Mouse (Mus musculus) stomach, postnatal 0 days (tissue): ENCODE measurements around the gene Ogn. TPM values are rescaled to one million over a fixed set of nuclear protein-coding genes. Genes with fewer than 3 reads are reported as not detected.

ENCODE experiments used
- ATAC-seq: fragments of 200-750 bp; cut with Nextera tagmentation; 2 replicates; pipeline ENCODE4 v1.8.0; 2017; ENCODE audit not compliant: low FRiP score, low TSS enrichment
- DNase-seq: peaks from one replicate; pipeline ENCODE4 v3.0.0-alpha.2; 2016; ENCODE audit warnings: low spot score
- H3K27ac ChIP-seq: fragments of 300-500 bp; sonication (generic); replicated peaks from 2 replicates; pipeline ENCODE4 v1.5.1; 2014; ENCODE audit warnings: mild to moderate bottlenecking, control low read depth
- H3K27me3 ChIP-seq: fragments of 300-500 bp; sonication (generic); 2 replicates; pipeline ENCODE4 v1.6.1; 2014; ENCODE audit warnings: low read length; ENCODE audit not compliant: control insufficient read depth, insufficient read depth
- H3K36me3 ChIP-seq: fragments of 300-500 bp; sonication (generic); 2 replicates; pipeline ENCODE4 v1.6.1; 2014; ENCODE audit warnings: low read length, mixed read lengths; ENCODE audit not compliant: control insufficient read depth, insufficient read depth
- H3K4me1 ChIP-seq: fragments of 300-500 bp; sonication (generic); replicated peaks from 2 replicates; pipeline ENCODE4 v1.6.1; 2014; ENCODE audit warnings: antibody characterized with exemption; ENCODE audit not compliant: control insufficient read depth, insufficient read depth
- H3K4me2 ChIP-seq: fragments of 300-500 bp; sonication (generic); replicated peaks from 2 replicates; pipeline ENCODE4 v1.6.1; 2014; ENCODE audit warnings: low read depth, mild to moderate bottlenecking, control low read depth, moderate library complexity
- H3K4me3 ChIP-seq: fragments of 300-500 bp; sonication (generic); 2 replicates; pipeline ENCODE4 v1.5.1; 2014; ENCODE audit warnings: low read depth, low read length, control low read depth
- H3K9ac ChIP-seq: fragments of 300-500 bp; sonication (generic); 2 replicates; pipeline ENCODE4 v1.6.1; 2014; ENCODE audit warnings: mild to moderate bottlenecking, low read length, control low read depth, mixed read lengths
- H3K9me3 ChIP-seq: fragments of 300-500 bp; sonication (generic); 2 replicates; pipeline ENCODE4 v1.6.1; 2016; ENCODE audit warnings: low read length; ENCODE audit not compliant: control insufficient read depth
- CTCF ChIP-seq: IDR thresholded peaks from 2 replicates; pipeline ENCODE4 v1.5.1; 2016; ENCODE audit warnings: antibody characterized with exemption, low read depth, mild to moderate bottlenecking, moderate library complexity
- EP300 ChIP-seq: optimal IDR thresholded peaks from 2 replicates; pipeline ENCODE3; 2016; ENCODE audit warnings: antibody characterized with exemption
- WGBS: fragments of 180-500 bp; shearing (Covaris S2); extraction: QIAGEN DNeasy Blood & Tissue Kit; methylation state at CpG from one replicate; pipeline ENCODE4 v1.1.7; 2014; 5-methylcytosine and 5-hydroxymethylcytosine counted together
- polyA plus RNA-seq: library from polyadenylated mRNA; unstranded; fragments of >200 nt; fragmentation: Nextera tagmentation; extraction: Ambion mirVana; gene quantifications from 2 replicates; pipeline ENCODE4 v1.2.1, GENCODE M21; 2015

The Ogn gene
- polyA plus RNA-seq, 1 experiment from 2014 or later, result 151 TPM

DNA sequence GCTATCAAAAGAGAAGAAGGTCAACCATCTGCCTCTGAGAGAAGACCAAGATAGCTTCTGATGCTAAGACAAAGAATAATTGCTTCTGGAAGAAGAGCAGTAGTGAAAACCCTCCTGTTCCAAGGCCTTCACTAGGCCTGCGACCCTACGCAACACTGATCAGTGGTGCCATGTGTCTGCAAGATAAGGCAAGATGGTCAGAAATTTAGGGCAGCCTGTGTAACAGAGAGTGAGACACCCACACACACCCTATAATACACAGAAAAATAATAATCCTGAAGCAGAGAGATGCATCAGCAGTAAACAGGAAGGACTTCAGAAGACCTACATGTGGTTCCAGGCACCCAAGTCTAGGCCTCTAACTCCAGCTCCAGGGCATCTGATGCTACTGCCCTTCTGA, 32.1 kb downstream of the Ogn start:
- 93% methylated on average over 2 of the region's 2 CpGs for WGBS
- ATAC-seq, result no peak

DNA sequence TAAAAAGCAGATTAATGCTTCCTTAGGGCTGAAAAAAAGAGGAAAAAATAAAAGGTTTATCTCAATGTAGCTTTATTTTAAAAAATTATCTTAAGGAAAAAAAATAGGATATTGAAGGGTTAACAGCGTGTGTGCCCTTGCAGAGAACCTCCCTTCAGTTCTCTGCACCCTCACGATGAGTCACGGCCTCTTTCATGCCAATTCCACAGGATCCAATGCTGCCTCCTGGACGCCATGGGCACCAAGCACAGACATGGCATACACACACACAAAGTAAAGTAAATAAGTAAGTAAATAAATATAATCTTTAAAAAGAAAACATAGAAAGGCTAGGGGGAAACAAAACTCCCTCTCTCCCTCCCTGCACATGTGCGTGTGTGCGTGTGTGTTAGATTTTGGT, 34.8 kb downstream of the Ogn start:
- Histone ChIP-seq H3K27me3 (no peaks in the 10 kb centered on the region), H3K9me3 (no peaks in the 10 kb centered on the region), H3K36me3 (no peaks in the 10 kb centered on the region), H3K4me2 (no peak overlapping the region), H3K27ac (no peak overlapping the region), H3K4me3 (no peak overlapping the region), H3K9ac (no peak overlapping the region), H3K4me1 (no peaks in the 10 kb centered on the region)
- DNase-seq, result no peak
- WGBS, result 47% methylated on average over 6 of the region's 6 CpGs
- 0 out of 2 replicates have a peak, but pooled peaks have one; percentile 65 for ATAC-seq
- TF ChIP-seq CTCF (peak; percentile 25), EP300 (no peak)

More for the DNA sequence above, 32.1 kb downstream of the Ogn start:
- no peaks in the 10 kb centered on the region for H3K27me3 ChIP-seq
- no peaks in the 10 kb centered on the region for H3K4me1 ChIP-seq
- no peak overlapping the region for H3K9ac ChIP-seq
- DNase-seq, result no peak
- no peak for TF ChIP-seq EP300
- no peak for TF ChIP-seq CTCF
- H3K27ac ChIP-seq, result no peak overlapping the region
- no peak overlapping the region for H3K4me2 ChIP-seq
- H3K9me3 ChIP-seq, result no peaks in the 10 kb centered on the region
- H3K36me3 ChIP-seq, result no peaks in the 10 kb centered on the region
- no peak overlapping the region for H3K4me3 ChIP-seq

DNA sequence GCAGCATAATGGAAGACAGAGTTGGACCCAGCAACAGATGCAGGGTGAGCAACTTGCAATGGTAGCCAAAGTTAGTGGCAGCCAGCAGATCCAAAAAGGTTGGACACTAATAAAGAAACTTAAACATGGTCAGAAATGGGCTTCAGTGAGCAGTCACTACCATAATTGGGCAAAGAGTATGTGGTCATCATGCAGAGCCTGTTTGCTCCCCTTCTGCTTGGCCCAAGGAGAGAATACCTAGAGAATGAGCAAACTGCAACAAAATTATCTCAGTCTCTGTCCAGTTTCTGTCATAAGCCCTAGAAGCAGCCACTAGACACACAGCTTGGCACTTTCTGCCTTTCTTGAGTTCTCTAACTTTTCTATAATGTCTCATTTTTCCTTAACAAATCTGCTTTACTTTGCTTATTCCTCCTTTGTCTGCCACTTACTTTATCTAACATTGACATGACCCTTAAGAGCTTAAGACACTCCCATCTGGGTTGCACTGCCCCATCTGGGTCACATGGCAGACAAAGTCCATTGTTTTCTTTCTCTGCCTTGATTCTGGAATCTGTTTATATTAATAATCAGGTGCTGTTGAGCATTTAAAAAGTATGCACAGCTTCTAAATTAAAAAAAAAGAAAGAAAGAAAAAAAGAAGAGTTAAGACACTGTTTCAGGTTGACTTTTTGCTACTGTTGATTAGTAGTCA, 36.0 kb downstream of the Ogn start:
- Histone ChIP-seq H3K27ac (peak overlapping the region; percentile 45; the same call in 1 of the 2 replicates), H3K4me3 (no peak overlapping the region), H3K9ac (no peak overlapping the region), H3K4me1 (no peaks in the 10 kb centered on the region), H3K9me3 (no peaks in the 10 kb centered on the region), H3K4me2 (no peak overlapping the region), H3K36me3 (no peaks in the 10 kb centered on the region), H3K27me3 (no peaks in the 10 kb centered on the region)
- TF ChIP-seq EP300 (no peak), CTCF (no peak)
- no peak; the same call in 1 of the 2 replicates for ATAC-seq
- DNase-seq, result no peak

DNA sequence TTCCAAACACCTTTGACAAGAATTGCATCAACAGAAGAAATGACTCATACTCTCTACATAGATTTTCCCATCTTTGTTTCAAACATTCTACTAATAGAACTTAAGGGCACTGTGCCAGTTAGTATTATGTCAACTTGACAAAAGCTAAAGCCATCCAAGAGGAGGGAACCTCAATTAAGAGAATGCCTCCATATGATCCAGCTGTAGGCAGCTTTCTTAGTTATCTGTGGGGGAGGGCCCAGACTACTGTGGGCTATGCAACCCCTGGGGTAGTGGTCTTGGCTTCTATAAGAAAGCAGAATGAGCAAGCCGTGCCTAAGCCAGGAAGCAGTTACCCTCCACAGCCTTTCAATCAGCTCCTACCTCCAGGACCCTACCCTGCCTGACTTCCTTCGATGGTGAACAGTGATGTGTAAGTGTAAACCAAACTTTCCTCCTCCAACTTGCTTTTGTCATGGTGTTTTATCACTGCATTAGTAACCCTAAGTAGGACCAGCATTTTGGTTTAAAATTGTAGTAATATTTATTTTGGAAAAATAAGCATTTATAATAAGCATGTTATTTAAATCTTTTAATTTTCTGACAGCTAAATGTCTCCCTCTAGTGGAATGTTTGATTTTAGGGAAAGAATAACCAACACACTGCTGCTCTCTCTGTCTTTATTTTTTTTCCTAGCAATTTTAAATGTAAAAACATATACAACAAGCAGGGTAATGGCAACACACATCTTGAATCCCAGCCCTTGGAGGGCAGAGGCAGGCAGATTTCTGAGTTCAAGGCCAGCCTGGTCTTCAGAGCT, 37.1 kb downstream of the Ogn start:
- no peaks in the 10 kb centered on the region for H3K27me3 ChIP-seq
- peak; percentile 71 for ATAC-seq
- H3K9me3 ChIP-seq, result no peaks in the 10 kb centered on the region
- no peaks in the 10 kb centered on the region for H3K4me1 ChIP-seq
- no peak overlapping the region for H3K4me3 ChIP-seq
- no peak overlapping the region for H3K9ac ChIP-seq
- DNase-seq, result no peak
- peak; percentile 79 for TF ChIP-seq CTCF
- peak; percentile 44 for TF ChIP-seq EP300
- 32% methylated on average over 2 of the region's 2 CpGs for WGBS
- H3K27ac ChIP-seq, result peak overlapping the region; percentile 35
- H3K4me2 ChIP-seq, result no peak overlapping the region
- H3K36me3 ChIP-seq, result no peaks in the 10 kb centered on the region

DNA sequence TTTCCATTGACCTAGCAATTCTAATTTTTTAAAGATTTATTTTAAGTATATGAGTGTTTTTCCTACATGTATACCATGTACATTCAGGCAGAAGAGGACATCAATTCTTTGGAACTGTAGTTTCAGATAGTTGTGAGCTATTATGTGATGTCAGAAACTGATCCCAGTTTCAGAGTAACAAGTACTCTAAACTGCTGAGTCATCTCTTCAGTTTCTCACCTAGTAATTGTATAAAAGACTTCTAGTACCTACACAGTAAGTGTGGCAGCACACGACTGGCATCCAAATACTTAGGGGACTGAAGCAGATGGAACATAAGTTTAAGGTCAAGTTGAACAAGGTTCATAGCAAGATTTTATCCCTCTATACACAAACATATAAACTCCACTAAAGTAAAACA, 38.2 kb downstream of the Ogn start:
- Histone ChIP-seq H3K4me2 (no peak overlapping the region), H3K36me3 (no peaks in the 10 kb centered on the region), H3K27ac (no peak overlapping the region), H3K9me3 (no peaks in the 10 kb centered on the region), H3K27me3 (no peaks in the 10 kb centered on the region), H3K4me1 (no peaks in the 10 kb centered on the region), H3K4me3 (no peak overlapping the region), H3K9ac (no peak overlapping the region)
- WGBS, result 74% methylated on average over 1 of the region's 1 CpGs
- no peak for DNase-seq
- ATAC-seq, result no peak
- no peak for TF ChIP-seq CTCF
- TF ChIP-seq EP300, result no peak

DNA sequence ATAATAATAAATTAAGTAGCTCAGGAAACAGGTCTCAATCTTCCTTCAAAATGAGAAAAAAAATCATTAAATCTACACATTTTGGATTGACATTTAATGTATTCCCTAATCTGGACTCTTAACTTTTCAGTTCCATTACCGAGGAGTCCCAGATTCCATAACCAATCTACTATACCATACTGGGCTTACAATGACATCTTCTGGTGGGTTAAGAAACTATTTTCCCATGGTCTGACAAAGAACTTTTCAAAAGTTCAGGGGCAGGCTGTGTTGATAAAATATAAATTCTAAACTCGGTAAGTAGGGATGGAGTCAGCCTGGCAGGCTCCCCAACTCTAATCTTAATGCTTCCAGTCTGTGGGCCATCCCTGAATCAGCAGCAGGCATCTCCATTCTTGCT, 43.3 kb downstream of the Ogn start:
- Histone ChIP-seq H3K9ac (no peak overlapping the region), H3K4me1 (no peaks in the 10 kb centered on the region), H3K4me2 (no peak overlapping the region), H3K27ac (no peak overlapping the region), H3K4me3 (no peak overlapping the region), H3K27me3 (no peaks in the 10 kb centered on the region), H3K9me3 (no peaks in the 10 kb centered on the region), H3K36me3 (no peaks in the 10 kb centered on the region)
- WGBS, result 22% methylated on average over 2 of the region's 2 CpGs
- no peak for DNase-seq
- TF ChIP-seq CTCF, result peak; percentile 57
- no peak for TF ChIP-seq EP300
- ATAC-seq, result no peak
